Mouse (Mus musculus) neutrophil, adult 65 days (primary cell): ENCODE results near the gene Afap1. TPM values are rescaled to one million over a fixed set of nuclear protein-coding genes. Genes with fewer than 3 reads are reported as not detected.

Experiments
- total RNA-seq: library from RNA; stranded (reverse); gene quantifications from 2 replicates; pipeline ENCODE4 v1.2.4, GENCODE M21; 2023

Afap1 gene
- total RNA-seq: 5.6 and 7.5 TPM in 2 replicates

DNA sequence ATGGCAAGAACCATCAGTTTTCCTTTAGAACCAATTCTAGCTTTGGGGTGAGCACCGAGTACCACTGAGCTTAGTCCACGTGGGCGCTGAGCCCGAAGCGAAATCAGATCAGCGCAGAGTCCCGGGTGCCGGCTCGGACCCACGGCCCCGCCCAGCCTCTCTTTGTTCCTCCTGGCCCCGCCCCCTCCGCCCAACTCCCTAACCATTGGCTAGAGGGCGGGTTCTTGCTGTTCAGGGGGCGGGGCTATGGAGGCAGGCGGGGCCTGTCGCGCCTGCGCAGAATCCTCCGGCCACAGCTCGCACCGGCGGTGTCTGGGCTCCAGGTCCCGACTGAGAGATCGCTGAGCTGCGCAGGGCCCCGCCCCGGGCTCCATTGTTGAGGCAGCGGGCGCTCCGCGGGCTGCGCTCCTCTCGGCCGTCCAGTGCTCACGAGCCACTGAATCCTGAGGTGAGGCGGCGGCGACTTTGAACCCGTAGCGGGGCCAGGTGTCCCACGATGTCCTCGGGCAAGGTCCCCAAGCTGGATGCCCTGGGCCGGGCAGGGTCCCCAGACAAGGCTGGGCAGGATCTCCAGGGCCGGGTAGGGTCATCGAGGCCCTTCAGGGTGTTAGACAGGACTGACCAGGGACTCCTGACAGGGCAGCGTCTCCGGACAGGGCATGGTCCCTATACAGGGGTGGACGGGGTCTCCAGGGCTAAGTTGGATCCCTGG is at the start of gene Afap1:
Gene Afap1, plus strand, starts transcription at position 227 of the 712 bp plus-strand sequence.

Other genes starting within 250 kb of the Afap1 start
- 1.1 TPM in 1 of 2 replicates, not detected in the other for gene Htra3, start 213.5 kb upstream of the Afap1 start, total RNA-seq
- 21.4 and 35.1 TPM in 2 replicates for gene Sh3tc1, start 153.3 kb upstream of the Afap1 start, total RNA-seq
- gene Ablim2, start 135.4 kb upstream of the Afap1 start, total RNA-seq: not detected in 2 replicates